Mouse (Mus musculus): ENCODE measurements around the gene Mc3r.

Mc3r gene

DNA sequence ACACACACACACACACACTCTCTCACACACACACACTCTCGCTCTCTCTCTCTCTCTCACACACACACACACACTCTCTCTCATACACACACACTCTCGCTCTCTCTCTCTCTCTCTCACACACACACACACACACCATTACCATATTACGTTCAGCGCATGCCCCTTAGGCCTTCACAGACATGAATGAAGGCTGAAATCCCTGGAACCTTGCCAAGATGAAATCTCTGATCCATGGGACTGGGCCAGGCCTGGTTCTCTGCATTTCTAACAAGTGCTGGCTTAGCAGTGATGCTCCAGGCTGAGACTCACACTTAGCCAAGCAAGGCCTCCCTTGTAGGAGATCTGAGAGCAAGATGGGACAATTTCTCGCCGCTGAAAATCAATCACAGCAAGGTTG lies 8.1 kb downstream of the Mc3r start:
- no peak for DNase-seq (ENCODE audit: low spot score)

DNA sequence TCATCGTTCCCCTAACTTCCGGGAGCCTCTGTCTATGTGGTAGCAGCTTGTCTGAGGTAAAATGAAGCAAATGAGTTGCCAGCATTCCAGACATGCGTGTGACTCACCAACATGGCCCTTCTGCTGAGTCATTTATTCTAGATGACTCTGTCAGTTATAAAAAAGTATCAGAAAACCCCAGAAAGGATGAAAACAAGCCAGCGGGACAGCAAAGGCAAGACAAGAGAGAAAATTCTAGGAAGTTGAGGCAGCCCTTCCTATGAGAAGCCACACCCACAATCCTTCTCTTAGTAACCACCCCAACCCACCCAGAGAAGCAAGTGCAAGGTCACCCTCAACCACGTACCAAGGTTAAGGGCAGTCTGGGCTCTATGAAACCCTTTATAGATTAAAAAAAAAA lies 8.7 kb downstream of the Mc3r start:
- no peak for DNase-seq (ENCODE audit: low spot score)

DNA sequence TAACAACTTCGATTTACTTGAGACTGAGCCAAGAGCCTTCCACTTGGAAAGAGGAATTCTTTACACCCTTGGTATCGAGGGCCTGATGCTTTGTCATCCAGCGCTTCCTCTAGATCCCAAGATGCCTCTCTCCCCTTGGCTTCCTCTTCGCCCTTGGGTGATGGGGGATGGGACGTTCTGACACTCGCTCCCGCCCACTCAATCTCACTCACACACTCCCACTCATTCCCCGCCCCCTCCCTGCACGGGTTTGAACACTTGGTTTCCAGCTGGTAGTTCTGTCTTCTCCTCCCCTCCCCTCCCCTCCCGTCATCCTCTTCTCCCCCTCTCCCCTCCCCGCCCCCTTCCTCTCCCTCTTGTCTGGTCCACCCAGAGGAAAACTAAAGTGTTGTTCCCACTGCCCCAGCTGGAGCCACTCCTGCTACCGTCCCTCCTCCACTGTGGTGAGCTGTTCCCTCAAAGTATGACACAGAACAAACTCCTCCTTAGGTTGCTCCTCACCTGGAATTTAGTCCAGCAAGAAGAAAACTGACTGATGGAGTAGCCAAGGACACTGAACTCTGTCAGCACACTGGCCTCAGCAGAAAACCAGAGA lies 9.3 kb downstream of the Mc3r start:
- no peak for DNase-seq (ENCODE audit: low spot score)

DNA sequence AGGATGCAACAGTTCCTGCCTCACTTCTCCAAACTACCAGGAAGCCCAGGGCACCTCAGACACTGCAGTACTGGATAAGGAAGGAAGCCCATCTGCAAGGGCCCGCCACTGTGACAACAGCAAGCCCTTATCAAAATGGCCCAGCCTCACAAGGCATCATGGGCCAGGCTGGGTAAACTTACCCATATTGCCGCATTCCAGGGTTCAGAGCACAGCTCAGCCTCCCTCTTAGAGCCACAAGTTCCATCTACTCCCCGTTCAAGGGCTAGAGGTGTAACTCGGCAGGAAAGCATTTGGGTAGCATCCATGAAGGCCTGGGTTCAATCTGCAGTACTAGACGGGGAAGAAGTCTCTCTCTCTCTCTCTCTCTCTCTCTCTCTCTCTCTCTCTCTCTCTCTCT lies 11.8 kb downstream of the Mc3r start:
- DNase-seq (ENCODE audit: low spot score) = no peak

DNA sequence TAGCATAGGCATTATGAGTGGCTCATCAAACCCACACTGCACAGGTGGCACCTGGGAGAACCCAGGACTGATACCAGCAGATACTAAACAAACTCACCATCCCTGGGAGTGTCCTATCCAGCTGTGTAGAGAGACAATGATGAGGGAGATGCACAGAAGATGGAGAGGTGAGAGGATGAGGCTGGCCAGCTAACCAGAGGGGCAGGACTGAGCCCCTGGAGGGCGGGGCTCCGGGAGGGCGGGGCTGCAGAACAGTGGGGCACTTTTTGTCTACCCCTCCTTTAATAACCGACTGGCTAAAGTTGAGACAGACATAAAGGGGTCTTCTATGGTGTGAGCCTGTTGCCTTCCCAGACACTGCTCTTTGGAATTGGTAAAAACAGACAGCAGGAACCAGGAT lies 13.1 kb downstream of the Mc3r start:
- no peak for DNase-seq (ENCODE audit: low spot score)

DNA sequence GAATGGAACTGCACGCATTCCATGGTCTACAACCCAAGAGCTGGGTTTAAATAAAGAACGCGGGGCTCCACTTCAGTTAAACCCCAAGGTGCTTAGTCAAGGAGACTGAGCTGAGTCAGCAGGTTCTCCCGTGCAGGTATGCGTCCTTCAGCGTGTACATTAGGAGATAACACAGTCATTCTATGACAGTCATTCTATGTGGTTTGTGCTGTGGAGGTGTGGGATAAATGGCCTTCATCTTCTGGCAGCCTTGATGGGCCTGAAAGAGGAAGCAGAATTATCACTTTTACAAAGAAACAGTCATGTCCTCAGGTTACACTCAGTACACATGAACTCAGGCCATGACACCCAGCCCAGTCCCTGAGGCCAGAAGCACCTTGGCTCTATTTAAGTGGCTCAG lies 14.9 kb downstream of the Mc3r start:
- DNase-seq (ENCODE audit: low spot score) = no peak

DNA sequence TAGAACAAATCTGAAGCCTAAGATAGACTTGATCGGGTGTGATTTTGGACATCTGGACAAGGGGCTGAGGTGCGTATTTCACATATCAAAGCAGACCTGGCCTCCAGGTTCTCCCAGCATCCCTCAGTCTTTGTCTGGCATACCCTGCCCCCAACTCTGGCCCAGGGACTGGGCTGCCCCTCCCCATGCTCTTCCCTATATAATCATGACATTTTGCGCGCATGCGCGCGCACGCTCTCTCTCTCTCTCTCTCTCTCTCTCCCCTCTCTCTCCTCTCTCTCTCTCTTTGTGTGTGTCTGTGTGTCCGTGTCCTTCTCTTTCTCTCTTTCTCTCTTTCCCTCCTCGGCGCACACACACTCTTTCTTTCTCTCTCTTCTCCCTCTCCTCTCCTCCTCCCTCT lies 21.6 kb downstream of the Mc3r start:
- DNase-seq (ENCODE audit: low spot score) = no peak

DNA sequence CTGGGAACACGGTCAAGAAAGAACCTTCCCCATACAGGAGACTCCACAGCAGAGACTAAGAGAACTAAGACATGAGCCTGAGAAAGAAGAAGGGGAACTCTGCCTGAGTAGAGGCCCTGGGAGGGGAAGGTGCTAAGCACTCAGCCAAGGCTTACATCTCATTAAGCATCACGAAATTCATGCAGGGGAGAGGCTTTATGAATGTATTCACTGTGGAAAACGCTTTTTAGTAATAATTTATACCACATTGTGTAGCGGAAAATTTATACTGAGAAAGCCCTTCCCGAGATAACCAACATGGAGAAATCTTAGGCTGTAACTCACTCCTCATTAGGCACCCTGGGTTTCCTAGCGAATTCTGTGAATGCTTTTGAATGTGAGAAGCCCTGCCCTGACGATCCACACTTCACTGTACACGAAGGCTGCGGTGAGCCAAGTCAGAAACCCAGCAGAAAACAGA lies 22.2 kb downstream of the Mc3r start:
- no peak for DNase-seq (ENCODE audit: low spot score)

DNA sequence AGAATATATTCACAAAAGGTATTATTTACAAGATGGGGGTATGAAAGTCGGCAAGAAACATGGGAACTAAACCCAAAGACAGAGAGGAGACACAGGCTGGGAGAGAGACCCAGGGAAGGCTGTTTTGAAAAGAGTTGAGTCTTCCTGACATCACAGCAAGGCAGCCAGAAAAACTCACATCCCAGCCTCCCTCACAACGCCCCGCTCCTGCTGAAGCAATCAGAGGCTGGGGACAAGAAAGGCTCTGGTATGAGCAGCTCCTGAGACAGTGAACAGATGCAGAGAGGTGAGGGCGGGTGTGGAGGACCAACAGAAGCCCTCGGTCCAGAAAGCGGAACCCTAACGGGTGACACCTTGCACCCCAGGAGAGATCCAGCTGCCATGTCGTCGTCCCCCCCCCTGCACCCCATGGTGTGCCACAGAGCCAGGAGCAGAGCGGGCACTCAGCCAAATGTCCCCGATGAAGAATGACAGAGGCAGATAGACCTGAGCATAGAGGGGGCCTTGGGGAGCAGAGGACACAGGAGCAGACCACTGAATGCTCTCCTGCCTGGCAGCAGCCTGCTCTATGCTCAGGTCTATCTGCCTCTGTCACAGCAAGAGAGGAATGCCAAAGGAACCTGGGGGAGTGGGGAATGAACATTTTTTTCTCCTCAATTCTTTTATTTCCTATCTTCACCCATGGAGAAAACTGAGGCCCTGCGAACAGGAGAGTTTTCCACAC lies 22.8 kb downstream of the Mc3r start:
- DNase-seq (ENCODE audit: low spot score) = no peak

DNA sequence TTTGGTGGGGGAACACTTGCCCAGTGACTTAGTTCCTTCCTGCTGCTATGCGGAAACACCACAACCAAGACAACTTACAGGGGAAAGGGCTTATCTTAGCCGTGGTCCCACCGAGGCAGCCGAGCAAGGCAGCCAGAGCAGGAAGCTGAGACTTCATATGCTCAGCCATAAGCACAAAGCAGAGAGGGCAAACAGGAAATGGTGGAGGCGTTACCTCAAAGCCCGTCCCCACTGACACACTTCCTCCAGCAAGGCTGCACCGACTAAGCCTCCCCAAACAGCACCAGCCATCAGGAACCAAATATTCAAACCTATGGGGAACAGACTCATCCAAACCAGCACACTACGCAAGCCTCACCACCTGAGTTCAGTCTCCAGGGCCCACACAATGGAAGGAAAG lies 26.4 kb downstream of the Mc3r start:
- no peak for DNase-seq (ENCODE audit: low spot score)

DNA sequence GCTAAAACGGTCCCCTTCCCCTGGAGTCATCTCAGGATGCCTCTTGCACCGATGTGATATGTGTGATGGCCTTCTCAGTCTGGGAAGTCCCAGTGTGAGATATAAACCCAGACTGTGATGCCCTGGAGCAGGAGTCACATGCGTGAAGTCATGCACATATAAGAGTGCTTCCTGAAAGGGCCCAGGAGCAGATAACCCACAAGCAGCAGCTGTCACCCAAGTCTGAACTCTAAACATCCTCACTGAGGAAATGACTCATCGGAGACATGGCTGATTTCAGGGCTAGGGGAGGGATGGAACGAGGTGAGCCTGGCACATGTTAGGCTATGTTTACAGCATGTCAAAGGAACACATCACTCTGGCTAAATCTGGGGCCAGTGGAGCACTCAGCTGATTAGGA lies 27.9 kb downstream of the Mc3r start:
- no peak for DNase-seq (ENCODE audit: low spot score)

DNA sequence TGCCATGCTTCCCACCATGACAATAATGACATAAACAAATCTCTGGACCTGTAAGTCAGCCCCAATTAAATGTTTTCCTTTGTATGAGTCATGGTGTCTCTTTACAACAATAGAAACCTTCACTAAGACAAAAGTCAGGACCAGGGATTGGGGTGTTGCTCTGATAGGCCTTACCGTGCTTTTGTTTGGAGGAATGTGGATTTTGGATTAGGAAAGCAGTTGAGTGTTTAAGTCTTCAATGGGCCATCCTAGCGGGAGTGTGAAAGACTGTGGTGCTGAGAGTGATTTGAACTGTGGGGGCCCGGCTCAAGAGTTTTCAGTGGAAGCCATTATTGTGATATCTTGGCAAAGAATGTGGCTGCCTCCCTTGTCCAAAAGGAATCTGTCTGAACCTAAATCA lies 30.7 kb downstream of the Mc3r start:
- DNase-seq (ENCODE audit: low spot score) = no peak

DNA sequence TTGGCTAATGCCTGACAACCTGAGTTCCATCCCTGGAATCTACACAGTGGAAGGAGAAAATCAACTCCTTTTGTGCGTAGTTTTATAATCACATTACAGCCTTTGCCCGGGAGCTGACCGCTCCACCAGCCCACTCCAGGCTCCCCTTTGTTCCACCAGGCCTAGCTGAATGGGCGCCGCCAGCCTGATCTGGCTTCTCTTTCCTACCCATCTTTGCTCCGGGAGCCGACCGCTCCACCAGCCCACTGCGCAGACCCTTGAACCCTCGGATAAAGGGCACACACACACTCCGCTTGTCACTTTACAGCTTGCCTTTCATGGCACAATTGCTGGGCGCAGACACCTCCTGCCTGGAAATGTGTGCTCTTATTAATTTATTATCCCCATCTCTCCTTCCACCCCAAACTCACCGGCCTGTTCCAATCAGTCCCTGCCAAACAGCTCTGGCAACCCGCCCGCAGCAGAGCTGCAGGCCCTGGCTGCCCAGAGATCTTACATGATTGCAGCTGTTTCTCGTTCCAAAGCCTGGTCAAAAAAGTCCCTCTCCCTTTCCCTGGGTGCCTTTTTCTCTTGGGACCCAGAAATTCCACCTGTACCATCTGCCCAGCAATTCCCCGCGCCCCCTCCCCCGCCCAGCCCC lies 33.9 kb downstream of the Mc3r start:
- no peak for DNase-seq (ENCODE audit: low spot score)

DNA sequence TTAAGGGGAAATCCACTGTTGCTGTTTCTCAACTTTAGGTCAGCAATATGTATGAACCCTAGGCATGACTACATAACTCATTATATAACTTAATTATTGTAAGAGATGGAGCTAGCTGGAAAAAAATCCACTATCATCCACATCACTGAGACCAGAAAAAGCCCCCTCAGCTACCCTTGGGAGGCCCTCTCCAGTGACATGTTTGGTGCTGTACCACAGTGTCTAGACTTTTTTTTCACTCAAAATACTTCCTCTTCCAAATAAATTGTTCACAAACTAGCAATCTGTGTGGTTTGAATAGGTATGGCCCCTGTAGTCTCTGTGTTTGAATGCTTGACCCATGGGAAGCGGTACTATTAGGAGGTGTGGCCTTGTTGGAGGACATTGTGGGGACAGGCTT lies 39.4 kb downstream of the Mc3r start:
- no peak for DNase-seq (ENCODE audit: low spot score)

DNA sequence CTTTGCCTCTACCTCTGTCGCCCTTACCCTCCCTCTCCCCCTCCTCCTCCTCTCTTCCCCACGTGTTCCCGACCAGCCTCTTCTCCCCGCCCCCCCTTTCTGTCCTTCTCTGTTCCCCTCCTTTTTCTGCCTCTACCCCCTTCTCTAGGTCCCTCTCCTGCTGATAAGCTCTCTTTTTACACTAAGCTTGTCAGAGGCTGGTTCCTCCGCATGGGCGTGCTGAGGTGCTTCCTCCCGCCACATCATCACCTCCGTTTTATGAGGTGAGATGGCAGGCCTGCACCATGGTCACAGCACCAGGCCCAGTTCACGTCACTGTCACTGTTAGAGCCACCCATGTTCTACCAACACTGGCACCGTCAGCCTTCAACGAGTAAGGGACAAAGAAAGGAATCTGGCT lies 40.7 kb downstream of the Mc3r start:
- no peak for DNase-seq (ENCODE audit: low spot score)

DNA sequence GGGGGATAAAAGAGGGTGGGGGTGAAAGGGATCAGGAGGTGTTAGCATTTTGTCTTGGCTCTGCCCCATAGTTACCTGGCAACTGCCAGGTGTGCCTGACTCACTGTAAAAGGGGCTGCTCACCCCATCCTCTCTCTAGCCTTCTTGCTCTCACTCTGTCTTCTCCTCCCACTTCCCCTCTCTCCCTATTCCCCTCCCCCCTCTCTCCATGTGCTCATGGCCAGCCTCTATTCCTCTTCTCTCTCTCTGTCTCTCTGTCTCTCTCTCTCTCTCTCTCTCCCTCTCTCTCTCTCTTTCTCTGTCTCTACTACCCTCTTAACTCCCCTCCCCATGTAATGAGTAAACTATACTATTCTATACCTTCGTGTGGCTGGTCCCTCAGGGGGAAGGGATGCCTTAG lies 41.3 kb downstream of the Mc3r start:
- DNase-seq (ENCODE audit: low spot score) = no peak

DNA sequence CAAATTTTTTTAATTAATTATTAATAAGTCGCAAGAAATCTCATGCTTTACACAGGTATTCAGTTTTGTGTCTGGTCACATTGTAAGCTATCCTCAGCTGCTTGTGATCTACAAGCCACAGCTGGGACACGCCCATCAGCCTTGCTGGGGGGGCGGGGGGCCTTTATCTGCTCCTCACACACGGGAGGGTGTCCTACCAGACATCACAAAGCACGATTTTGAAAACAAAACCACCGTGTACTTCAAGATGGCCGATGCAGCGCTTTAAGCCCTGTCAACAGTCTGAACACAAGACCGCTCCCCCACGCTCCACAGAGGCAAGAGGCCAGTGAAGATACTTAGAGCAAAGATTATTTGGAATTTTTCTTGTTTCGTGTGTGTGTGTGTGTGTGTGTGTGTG lies 42.2 kb downstream of the Mc3r start:
- no peak for DNase-seq (ENCODE audit: low spot score)

DNA sequence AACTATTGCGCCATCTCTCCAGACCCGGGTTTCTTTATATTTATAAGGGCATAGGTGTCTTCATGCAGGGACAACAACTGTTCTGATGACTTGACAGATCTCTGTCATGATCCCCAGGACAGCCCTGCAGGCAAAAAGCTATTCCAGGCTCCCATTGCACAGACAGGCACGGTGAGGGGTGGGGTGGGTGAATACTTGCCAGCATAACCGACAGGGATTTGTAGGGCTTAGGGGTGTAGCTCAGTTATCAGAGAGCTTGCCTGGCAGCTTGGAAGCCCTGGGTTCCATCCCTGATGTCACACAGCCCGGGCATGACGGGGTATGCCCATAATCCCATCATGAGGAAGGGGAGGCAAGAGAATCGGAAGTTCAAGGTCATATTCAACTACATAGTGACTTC lies 42.7 kb downstream of the Mc3r start:
- no peak for DNase-seq (ENCODE audit: low spot score)

DNA sequence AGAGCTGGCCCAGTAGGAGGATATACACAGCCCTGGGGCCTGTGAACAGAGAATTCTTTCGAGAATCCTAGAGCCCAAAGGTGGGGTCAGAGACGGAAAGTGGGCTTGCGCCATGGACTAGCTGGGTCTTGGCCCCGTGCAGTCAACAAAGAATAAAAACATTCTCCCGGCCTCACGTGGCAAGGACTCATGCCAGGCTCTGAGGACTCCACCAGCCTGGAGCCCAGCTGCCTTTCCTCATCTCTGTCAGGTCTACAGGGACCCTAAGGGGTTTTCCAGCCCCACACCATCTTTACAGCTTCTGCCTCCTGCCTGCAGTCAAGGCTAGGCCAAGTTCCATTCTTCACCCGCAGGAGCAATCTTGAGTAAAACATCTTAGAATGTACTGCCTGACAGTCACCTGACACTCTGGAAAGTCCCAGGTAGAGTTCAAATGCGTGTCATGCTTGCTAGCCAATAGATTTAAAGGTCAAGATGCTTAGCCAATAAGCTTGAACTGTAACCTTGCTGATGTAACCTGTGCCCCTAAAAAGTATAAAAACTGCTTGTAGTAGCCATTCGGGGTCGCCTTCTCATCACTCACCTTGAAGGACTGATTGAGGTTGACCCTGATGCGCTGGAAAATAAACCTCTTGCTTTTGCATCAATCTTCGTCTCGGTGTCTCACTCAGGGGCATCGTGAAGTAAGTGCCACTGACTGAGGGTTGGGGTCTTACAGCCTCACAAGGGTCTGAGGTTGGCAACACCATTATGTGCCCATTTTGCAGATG lies 43.6 kb downstream of the Mc3r start:
- DNase-seq (ENCODE audit: low spot score) = no peak

DNA sequence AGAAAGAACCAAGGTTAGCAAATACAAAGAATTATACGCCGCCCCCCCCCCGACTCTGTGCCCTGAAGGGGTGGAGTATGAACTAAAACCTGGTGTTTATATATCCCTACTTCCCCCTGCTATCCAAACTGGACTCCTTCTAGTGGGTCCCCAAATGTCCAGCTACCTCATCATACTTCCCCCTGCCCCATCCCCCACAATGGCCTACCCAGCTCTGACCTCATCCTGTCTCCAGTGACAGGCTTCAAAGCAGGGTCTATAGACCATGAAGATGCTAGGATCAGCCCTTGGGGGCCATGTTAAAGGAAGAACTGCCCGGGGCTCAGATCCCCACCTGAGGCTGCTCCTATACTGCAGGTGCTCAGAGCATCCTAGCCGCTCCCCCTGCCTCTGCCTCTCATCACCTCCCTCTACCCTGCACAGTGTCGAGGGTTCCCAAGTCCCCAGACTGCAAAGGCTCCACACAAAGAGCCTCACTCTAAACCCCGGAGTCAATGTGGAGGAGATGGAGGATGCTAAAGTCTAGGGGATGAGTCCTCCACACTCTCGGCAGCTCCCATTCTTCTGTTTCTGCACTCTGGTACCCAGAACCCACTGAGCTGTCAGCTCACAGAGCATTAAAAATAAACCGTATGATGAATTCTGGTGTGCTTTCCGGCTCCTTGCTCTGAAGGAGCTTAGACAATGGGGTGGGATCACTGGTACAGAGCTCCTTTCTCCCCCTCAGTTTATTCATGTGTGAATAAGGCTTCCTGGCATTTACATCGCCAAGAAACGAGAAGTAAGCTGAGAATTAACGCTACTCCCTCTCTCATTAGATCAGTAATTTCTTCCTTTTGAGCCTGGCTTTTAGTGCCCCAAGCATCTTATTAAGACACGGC lies 44.5 kb downstream of the Mc3r start:
- no peak for DNase-seq (ENCODE audit: low spot score)

DNA sequence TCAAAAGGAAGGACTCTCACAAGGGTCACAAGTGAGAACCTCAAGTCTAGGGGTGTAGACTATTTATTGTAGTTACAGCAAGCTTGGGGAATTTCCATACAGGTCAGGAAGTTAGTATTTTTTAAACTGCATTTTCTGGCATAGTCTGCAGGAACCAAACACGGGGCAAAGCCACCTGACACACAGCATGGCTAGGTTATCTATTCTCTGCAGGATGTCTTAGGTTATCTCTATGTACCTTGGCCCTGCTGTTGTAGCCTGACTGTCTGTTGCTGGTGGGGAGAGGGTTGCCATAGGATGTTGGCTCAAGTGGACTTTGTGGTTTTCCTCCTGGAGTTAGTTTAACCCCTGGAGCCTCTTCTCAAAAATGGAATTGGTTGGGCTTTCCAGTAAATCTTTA lies 49.8 kb downstream of the Mc3r start:
- no peak for DNase-seq (ENCODE audit: low spot score)

DNA sequence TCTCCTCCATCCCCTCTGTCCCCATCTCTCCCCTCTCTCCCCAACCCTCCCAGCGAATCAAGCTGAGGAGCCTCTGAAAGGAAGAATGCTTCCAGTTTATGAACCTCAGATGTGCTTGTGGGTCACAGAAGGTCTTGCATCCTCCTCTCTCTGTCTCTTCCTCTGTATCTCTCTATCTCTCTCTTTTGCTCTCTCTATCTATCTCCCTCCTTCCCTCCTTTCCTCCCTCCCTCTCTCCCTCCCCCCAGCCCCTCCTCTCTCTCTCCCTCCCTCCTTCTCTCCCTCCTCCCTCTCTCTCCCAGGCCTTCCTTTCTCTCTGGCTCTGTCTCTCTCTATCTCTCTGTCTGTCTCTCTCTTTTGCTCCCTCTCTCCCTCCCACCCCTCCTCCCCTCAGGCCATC lies 50.2 kb downstream of the Mc3r start:
- DNase-seq (ENCODE audit: low spot score) = no peak

Measured in testis, postnatal 14 days (tissue).